Mouse (Mus musculus): ENCODE data around the gene Dnajc12.

GRCm38 (mm10) chr10:63376303-63376702, 5.9 kb upstream of the Dnajc12 start:
- TF ChIP-seq ZC3H11A (IDR thresholded peaks at IDR 0.05; ENCODE audit: borderline replicate concordance, low read depth, low read length), result no peak
- TF ChIP-seq CHD2 (IDR thresholded peaks at IDR 0.05; ENCODE audit: low read depth, low read length), result no peak
- no peak for TF ChIP-seq HCFC1 (IDR thresholded peaks at IDR 0.05; ENCODE audit: borderline replicate concordance, insufficient read depth, low read length)

All from ES-E14 (cell line).